Mouse (Mus musculus) neural tube, embryonic 10.5 days (tissue): ENCODE results near the gene Cldnd2.

ENCODE experiments used
- DNase-seq: peaks from one replicate; pipeline ENCODE4 v3.0.0-alpha.2; 2017; ENCODE audit warnings: low spot score; ENCODE audit errors: extremely low spot score

Gene Cldnd2

DNA sequence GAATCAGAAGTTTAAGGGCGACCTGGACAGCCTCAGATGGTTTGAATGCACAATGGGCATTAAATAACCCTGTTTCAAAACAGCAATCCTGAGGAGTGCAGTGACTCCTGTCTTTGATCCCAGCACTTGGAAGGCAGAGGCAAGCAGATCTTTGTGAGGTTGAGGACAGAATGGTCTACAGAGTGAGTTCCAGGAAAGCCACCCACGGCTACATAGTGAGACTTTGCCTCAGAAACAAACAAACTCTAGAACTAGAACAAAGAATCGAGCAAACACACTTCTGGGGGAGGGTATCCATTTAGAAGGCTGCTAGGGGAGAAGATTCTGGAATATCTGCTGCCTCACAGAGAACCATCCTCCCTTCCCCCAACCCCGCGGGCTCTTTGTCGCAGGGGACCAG, at the start of gene Cldnd2:
Cldnd2 (plus strand) TSS at position 301 of the 400 bp plus-strand sequence.
- no peak for DNase-seq

DNA sequence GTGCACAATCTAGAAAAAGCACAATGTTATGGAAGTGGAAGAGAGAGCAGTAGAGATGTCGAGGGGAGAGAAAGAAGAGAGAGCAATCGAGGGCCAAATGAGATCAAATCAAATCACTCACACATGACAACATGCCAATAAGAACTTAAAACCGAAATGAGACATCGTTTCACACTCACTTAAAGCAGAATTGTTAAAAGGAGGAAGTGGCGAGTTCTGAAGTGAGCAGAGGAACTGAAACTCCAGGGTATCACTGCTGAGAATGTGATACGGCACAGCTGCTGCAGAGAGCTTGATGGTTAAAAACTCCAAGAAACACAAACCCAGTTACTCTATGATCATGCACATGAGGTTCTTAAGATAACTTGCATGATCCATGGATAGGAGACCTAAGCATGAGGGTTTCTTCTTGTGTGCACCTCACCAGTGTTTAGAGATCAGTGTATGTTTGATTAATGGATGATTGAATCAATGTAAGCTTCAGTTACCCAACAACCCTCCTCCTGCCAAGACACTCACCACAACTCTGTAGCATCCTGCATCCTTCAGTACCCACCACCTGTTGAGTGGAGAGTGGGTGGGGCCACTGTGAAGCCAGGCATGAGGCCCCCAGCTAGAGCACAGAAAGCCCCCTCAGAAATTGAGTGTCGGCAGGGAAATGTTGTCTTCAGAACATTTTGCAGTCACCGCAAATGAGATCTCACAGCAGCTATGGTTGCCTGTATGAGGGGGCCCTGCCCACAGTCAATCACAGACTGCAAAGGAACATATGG, 48.0 kb upstream of the Cldnd2 start:
- no peak for DNase-seq

DNA sequence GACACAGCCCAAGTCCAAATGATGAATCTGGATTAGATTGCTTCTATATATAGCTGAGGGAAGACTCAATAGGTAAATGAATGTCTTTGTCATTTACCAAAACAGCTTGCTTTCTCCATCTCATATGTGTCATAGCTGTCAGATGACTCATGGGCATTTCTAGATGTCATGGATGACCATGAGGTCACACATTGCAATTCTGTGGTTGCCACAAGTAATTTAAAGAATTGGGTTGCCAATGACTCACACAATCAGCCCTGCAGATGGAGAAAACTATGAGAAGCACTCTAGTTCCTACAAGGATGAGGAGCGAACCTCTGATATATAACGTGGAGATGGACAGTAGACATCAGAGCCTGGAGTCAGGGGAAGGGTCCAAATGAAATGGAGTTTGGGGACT, 41.1 kb upstream of the Cldnd2 start:
- no peak for DNase-seq

DNA sequence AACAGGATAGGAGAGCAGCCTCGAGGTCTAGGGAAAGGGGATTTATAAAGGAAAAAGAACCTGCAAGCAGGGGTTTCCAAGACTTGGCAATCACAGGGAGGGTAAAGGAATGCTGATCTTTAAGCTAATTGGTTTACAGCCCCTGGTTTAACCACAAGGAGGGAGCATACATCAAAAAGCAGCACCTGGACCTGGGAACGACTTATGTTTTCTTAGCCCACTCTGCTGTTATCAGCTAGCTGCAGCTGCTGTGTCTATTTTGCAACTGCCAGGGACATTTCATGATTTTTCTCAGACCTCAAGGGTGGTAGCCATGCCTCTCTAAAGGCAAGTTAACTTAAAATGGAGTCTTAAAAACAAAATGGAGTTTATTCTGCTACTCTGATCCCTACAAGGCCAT, 37.9 kb upstream of the Cldnd2 start:
- no peak for DNase-seq

DNA sequence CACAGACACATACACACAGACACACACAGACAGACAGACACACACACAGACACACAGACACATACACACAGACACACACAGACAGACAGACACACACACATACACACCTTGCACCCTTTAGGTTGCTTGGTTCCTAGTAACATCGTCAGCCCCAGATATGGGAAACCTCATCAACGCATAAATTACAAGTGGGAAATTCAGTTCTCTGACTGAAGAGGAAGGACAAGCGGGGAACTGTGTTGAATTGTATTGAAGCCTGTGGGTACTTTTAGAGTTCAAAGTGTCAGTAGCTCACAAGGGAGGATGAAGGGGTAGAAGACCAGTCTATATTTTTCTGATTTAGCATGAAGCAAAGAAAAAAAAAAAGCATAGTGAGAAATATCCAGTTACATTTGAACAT, 33.0 kb upstream of the Cldnd2 start:
- DNase-seq = no peak

DNA sequence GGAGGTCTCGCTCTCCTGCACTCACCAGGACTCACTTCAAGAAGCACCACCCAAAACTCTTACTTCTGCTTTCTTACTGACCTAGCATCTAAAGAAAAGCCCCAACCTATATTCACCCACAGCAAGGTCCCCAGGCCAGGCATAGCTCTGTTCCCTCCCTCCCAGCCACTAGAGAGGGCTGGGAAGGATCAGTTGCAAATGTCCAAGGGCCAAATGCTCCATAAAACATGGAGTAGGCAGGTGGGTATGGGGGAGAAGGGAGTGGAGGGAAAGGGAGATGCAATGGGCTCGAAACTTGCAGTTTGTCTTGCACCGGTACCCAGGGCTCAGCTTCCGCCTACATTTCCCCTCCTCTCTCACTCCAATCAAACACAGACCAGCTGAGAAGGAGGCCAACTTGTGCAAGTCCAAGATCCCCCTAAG, 32.4 kb upstream of the Cldnd2 start, which contains the start of gene Siglecg:
Siglecg (plus strand) TSS at position 74 of the 423 bp plus-strand sequence.
- no peak for DNase-seq

DNA sequence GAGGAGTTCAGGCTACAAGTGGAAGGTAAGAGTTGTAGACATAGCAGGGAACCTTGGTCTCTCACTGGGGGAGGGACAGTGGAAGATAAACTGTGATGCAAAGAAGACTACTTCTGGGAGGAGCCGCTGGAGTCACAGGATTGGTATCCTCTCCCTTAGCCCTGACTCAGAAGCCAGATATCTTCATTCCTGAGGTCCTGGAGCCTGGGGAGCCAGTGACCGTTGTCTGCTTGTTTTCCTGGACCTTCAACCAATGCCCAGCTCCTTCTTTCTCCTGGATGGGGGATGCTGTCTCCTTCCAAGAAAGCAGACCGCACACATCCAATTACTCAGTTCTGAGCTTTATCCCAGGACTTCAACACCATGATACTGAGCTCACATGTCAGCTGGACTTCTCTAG, 31.5 kb upstream of the Cldnd2 start:
- no peak for DNase-seq

DNA sequence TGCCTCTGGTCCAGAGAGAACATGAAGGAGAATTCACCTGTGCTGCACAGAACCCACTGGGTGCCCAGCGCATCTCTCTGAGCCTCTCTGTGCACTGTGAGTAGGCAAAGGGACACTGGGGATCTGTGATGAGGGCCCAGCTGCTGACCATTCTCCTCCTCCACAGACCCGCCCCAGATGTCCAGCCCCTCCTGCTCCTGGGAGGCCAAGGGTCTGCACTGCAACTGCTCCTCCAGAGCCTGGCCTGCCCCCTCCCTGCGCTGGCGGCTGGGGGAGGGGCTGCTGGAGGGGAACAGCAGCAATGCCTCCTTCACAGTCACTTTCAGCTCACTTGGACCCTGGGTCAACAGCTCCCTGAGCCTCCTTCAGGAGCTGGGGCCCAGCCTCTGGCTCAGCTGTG, 28.9 kb upstream of the Cldnd2 start:
- peak; percentile 19 for DNase-seq

DNA sequence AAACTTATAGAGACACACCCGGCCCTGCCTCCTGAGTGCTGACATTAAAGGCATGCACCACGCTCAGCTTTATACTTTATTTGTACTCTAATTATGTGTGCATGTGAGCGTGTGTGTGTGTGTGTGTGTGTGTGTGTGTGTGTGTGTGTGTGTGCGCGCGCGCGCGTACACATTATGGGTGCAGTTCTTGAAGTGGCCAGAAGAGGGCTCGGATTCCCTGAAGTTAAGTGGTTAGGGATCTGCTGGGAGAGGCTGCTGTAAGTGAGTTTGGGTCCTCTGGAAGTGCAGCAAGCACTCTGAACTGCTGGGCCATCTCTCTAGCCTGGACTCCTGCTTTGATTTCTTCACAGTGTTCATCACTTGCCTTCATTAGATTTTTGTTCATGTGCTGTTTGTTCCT, 23.3 kb upstream of the Cldnd2 start:
- no peak for DNase-seq

DNA sequence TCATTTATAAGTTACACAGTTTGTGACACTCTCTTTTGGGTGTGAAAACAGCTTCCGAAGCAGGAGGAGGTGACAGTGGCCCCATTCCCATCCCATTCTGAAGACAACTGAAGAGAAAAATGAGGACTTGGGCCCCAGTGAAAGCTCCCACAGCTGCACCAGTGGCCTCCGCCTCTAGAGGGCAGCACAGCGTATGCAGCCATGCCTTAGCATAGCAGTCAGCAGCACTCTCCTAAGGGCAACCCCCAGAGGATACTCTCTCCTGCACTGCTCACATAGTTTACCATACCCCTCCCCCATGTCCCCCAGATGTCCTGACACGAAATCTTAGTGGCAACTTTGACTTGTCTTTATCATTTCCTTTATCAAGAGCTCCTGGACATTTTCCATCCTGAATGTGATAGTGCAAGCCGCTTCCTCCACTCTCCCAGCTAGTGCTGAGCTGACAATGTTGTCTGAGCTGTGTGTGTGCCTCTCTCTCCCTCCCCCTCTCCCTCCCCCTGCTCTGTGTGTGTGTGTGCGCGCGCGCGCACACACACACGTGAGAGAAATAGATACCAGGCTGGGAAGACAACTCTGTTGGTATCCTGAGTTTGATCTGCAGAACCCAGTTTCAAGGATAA, 17.5 kb upstream of the Cldnd2 start:
- DNase-seq = peak; percentile 82

DNA sequence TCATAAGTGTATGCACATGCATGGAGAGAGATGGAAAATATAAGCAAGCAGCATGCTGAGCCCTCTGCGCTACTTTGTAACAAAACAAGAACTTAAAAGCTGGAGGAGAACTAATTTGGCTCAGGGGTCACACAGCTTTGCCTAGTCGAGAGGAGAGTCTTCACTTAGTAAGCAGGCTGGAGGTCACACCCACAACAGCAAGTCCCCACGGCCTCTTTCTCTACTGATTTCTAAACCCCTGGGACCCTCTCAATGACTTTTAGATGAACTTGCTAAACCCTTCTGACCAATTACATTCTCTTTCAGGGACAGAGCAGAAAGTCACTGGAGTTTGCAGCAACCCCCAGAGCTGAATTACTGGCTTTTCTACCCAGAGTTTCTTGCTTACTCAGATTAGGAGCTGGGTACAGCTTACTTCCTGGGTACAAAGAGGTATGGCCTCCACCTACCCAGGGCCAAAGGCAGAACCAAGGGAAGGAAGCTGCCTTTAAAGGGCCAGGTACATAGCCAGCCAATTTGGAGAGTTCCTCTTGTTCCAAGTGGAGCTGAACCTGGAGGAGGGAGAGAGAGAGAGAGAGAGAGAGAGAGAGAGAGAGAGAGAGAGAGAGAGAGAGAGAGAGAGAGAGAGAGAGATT, 16.5 kb upstream of the Cldnd2 start:
- no peak for DNase-seq

DNA sequence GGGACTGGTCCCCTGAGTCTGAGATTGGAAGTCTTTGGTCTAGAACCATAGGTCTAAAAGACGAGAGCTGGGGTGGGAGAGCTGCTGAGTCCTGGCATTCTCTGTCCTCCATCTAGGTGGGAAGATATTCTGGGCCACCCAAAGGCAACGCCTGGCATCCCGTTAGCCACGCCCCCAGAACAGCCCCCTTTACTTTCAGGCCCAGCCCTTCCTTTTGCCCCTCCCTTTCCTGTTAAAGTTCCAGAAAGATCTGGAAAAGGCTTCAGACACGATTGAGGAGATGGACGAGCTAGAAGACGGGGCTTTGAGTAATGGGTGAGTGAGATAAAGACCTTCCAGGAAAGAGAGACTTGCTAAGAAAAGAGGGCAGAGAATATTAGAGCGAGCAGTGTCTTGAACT, 13.2 kb upstream of the Cldnd2 start, which contains the start of gene Lim2:
Lim2 (plus strand) TSS at position 265 of the 400 bp plus-strand sequence.
- no peak for DNase-seq

DNA sequence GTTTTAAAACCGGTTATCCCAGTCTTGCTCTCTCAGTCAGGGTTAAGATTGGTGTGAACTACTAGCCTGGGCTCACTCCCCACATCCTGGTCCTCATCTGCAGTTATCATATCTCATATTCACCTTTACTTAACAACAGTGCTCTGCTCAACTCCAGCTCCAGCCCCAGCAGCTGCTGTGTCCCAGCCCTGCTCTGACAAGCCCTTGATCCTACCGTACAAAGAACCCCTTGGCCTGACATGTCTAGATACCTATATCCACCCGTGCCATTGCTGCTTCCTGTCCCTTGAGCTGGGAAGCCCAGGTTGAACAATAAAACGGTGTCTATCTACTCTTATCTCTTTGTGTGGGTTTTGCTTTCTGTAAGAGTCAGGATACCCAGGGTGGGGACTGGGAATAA, 11.1 kb upstream of the Cldnd2 start:
- no peak for DNase-seq

DNA sequence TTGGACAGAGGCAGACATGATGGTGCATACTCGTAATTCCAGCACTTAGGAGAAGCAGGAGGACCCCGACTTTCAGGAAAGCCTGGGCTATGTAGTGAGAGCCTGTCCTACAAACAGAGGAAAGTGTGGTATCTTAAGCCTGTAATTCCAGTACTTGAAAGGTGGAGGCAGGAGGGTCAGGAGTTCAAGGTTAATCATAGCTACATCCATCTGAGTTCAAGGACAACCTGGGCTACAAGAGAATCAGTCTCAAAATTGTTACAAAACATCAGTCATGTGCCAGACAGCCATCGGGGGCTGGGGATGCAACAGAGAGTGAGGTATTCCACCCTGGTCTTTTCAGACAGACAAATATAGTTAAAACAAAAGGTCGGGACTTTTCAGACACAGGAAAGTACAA, 7.7 kb upstream of the Cldnd2 start:
- DNase-seq = no peak

DNA sequence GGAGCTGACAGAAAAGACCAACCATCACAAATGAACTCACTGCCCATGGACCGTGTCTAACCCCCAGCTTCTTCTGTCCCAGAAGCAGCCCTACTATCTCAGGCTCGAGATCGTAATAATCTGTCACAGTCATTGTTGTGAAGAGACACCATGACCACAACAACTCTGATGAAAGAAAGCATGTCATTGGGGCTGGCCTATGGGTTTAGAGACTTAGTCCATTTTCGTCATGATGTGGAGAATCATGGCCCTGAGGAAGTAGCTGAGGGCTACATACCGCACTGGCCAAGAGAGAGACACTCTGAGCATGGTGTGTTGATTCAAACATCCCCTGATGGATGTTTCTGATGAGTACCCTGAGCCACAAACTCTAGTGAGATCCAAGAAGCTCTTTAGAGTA, 5.9 kb upstream of the Cldnd2 start:
- no peak for DNase-seq

DNA sequence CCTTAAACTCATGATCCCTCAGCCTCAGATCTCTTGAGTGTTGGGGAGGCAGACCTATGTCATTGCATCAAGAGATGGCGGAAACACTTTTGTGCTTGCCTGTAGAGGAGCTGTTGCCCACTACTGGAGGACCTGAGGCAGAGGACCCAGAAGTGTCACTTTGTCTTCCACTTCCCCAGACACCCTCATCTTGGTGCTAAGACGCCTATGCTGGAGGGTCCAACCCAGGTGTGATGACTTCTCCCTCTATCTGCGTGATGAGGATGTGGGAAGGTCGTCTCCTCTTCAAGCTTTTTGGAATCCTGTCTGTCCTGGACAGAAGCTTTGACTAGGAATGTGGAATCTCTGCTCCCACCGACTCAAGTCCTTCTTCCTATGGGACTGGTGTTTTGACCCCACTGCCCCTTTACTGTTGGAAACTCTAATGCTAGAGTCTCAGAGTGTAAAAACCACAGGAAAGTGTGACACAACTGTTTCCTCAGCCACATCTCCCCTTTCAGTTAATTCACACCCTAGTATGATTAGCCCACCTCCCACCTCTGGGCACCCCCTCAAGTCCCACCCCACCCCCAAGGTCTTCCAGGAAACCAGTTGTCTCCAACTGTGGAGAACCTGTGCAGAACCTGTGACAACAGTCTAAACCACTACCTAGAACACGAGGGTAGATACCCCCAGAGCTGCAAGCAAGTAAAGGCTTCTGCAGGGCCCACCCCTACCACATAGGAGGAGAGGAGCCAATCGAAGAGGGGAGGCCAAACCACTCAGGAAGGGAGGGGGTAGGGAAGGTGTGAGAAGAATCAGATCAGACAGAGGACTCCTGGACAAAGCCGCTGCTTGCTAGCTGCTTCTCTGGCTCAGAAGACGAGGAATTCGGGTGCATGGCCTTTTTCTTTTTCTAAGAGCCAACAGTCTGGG, 4.0 kb upstream of the Cldnd2 start, which contains the start of gene Nkg7:
Nkg7 (plus strand) TSS at position 733 of the 915 bp plus-strand sequence.
- no peak for DNase-seq

DNA sequence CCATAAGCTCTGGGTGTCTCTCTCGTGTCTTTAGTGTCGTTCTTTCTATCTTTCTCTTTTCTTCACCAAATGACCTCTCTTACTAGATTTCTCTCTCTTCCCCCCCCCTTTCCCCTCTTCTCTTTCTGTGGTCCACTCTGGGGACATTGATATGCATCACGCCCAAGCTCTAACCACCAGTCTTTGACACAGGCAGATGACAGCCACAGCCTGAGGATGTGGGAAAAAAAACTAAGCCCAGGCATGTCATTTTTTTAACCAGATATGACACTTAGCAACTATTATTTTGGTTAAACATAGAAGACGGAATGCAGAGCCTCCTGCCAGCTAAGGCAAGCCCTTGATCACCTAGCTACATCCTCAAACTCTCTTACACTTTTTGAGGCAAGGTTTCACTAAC, 2.0 kb upstream of the Cldnd2 start:
- no peak for DNase-seq

DNA sequence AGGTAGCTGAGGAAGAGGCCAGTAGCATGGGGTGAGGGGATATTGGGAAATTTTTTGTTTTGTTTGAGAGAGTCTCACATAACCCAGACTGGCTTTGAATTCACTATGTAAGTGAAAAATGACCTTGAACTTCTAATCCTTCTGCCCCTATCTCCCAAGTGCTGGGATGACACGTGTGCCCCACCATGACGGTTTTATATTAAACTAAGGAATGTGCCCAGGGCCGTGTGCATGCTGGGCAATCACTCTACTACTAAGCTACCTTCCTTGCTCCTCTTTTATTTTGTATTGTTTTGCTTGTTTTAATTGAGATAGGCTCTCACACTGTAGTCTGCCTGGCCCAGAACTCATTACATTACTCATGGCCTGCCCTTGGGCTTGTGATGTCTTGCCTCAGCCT, 489 bp downstream of the Cldnd2 start:
- no peak for DNase-seq

DNA sequence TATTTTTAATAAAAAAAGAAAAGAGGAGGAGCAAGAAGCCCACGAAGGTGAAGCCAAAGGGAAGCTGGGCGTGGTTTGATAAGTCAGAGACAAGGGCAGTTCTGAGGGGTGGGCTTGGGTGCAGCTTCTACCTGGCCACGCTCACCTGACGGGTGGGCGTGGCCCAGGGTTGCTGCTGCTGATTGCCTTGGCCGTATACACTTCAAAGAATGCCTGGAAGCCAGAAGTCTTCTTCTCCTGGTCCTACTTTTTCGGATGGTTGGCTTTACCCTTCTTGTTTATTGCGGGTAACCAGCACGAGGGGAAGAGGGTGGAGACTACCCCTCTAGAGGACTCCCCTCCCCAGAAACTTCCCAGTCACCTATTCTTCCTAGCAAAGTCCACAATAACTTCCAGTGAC, 2.1 kb downstream of the Cldnd2 start:
- no peak for DNase-seq

DNA sequence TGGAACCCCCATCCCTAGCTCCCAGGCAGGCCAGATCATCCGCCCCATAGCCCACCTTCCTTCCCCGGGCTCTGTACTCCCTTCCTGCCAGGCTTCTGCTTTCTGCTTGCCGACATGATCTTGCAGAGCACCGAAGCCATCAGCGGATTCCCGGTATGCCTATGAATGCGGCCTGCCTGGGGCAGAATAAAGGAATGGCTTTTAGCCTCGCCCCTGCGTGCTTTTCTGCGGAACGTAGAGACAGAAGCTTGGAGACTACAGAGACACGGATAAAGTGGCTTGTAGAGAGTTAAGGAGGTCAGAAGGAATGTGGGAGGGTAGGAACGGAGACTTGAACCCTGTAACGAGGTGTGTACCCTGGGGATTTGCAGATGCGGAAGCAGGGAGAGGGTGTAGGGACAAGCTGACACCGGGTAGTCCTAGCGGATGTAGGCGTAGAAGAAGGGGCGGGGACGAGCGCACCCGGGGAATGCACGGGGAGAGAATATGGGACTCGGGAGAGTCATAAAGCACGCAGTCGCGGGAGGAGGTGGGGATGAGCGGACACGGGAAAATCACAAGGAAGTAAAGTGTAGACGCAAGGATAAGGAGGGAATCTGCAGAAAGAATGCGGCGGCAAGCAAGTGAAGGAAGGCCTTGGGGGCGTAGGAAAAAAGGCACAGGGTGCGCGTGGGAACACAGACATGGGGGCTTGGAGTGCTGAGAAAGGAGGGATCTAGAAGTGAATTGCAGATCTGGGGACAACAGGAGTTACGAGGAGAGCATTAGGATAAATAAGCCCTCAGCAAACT, 2.7 kb downstream of the Cldnd2 start:
- peak; percentile 75 for DNase-seq

DNA sequence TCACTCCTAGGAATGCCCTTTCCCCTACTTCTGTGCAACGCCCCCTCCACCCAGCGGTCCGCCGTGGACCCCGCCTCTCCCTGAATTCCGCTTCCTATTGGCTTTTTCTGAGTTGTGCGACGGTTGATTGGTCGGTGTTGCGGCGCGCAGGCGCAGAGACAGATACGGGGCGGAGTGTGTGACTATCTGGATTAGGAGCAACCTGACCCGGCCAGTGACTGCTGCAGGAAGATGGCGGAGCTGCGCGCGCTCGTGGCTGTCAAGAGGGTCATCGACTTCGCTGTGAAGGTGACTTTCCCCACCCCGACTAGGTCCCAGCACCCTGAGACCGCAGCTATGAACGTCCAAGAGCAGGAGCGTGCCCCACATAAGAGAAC, 3.3 kb downstream of the Cldnd2 start, which contains the start of the genes Etfb and Gm45233:
Etfb (plus strand) TSS at position 167 of the 377 bp plus-strand sequence.
Gm45233 (plus strand) TSS at position 212 of the 377 bp plus-strand sequence.
- peak; percentile 89 for DNase-seq
